Mouse (Mus musculus) kidney, embryonic 14.5 days (tissue): Measurements from ENCODE around the gene Ephb1. TPM values are rescaled to one million over a fixed set of nuclear protein-coding genes. Genes with fewer than 3 reads are reported as not detected.

Experiments
- ATAC-seq: fragments of 200-750 bp; cut with Nextera tagmentation; 2 replicates; pipeline ENCODE4 v1.8.0; 2017; ENCODE audit warnings: moderate number of reproducible peaks, mild to moderate bottlenecking, moderate TSS enrichment, moderate library complexity; ENCODE audit not compliant: low FRiP score, low TSS enrichment
- H3K27ac ChIP-seq: fragments of 300-500 bp; sonication (generic); 2 replicates; pipeline ENCODE4 v1.5.1; 2014; ENCODE audit warnings: low read depth, mild to moderate bottlenecking, low read length, moderate library complexity, mixed read lengths
- H3K27me3 ChIP-seq: fragments of 300-500 bp; sonication (generic); 2 replicates; pipeline ENCODE4 v1.6.1; 2014; ENCODE audit warnings: mild to moderate bottlenecking, low read length; ENCODE audit not compliant: control insufficient read depth, insufficient read depth
- H3K36me3 ChIP-seq: fragments of 300-500 bp; sonication (generic); 2 replicates; pipeline ENCODE4 v1.6.1; 2014; ENCODE audit warnings: low read length, mixed read lengths; ENCODE audit not compliant: control insufficient read depth, insufficient read depth
- H3K4me1 ChIP-seq: fragments of 300-500 bp; sonication (generic); 2 replicates; pipeline ENCODE4 v1.6.1; 2014; ENCODE audit warnings: low read length, mixed read lengths; ENCODE audit not compliant: control insufficient read depth, insufficient read depth
- H3K4me2 ChIP-seq: fragments of 300-500 bp; sonication (generic); replicated peaks from 2 replicates; pipeline ENCODE4 v1.6.1; 2014; ENCODE audit warnings: low read depth, mild to moderate bottlenecking, low read length
- H3K4me3 ChIP-seq: fragments of 300-500 bp; sonication (generic); 2 replicates; pipeline ENCODE4 v1.5.1; 2014; ENCODE audit warnings: mild to moderate bottlenecking, low read length
- H3K9ac ChIP-seq: fragments of 300-500 bp; sonication (generic); 2 replicates; pipeline ENCODE4 v1.6.1; 2014; ENCODE audit warnings: low read depth, mild to moderate bottlenecking, low read length, moderate library complexity
- H3K9me3 ChIP-seq: fragments of 300-500 bp; sonication (generic); 2 replicates; pipeline ENCODE4 v1.6.1; 2016; ENCODE audit warnings: low read length; ENCODE audit not compliant: control insufficient read depth
- WGBS: fragments of 180-500 bp; shearing (Covaris S2); extraction: QIAGEN DNeasy Blood & Tissue Kit; methylation state at CpG from one replicate; pipeline ENCODE4 v1.1.7; 2014; 5-methylcytosine and 5-hydroxymethylcytosine counted together
- polyA plus RNA-seq: library from polyadenylated mRNA; unstranded; fragments of >200 nt; fragmentation: Nextera tagmentation; extraction: Ambion mirVana; gene quantifications from 2 replicates; pipeline ENCODE4 v1.2.1, GENCODE M21; 2014

Ephb1 gene
- polyA plus RNA-seq, 1 experiment from 2014 or later, result 4.9 TPM

DNA sequence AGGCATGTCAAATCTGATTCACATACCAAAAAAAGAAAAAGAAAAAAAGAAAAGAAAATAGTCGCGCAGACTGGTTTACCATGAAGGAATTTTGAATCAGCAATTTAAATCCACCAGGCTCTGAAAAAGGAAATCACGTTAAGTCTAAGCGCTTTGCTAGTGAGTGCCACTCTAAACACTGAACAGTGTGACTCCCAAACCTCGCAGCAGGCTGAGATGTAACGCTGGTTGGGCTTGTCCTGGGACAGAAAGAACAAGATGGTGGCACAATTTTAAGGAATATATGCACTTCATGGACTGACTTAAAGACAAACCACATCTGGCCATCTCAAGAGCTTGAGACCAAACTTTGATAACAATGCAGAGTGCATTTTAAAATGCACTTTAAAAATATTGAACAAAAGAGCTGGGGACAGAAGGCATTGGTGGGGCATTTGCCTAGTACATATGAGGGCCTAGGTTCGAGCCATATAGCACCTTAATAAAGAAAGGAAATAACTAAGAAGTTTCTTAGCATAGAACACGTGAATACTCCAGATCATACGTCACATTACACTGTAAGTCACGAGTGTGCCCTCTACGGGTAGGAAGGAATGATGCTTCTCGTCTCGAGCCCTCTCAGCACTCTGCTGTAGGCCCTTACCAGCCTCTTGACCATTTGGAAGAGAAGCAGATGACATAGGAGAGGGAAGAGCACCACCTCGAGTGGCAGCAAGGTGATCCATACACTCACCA, 16.7 kb upstream of the Ephb1 start:
- Histone ChIP-seq H3K4me3 (no peak overlapping the region), H3K27me3 (no peaks in the 10 kb centered on the region), H3K9ac (no peak overlapping the region), H3K4me2 (no peak overlapping the region), H3K27ac (no peak overlapping the region), H3K4me1 (no peaks in the 10 kb centered on the region), H3K9me3 (no peaks in the 10 kb centered on the region), H3K36me3 (no peaks in the 10 kb centered on the region)
- ATAC-seq, result no peak
- WGBS, result 61% methylated on average over 14 of the region's 14 CpGs

DNA sequence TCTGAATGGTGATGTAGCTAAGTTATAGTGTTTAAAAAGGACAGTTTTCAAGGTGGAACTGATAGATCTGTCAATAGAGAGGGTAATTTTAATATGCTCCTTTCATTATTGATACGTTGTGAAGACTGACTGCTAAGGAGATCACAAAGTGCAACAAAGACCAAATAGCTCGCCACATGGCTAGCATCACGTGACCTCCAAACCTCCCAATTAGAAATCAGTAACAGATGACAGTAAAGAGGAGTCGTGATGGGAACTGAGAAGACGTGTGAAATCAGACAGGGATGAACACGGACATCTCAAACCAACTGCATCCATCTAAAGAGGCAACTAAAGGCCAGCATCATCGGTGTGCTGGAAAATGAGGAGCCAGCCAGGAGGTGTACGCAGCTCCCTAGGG, 15.6 kb upstream of the Ephb1 start:
- H3K27ac ChIP-seq, result no peak overlapping the region
- no peaks in the 10 kb centered on the region for H3K4me1 ChIP-seq
- no peak overlapping the region for H3K9ac ChIP-seq
- H3K9me3 ChIP-seq, result no peaks in the 10 kb centered on the region
- H3K4me2 ChIP-seq, result no peak overlapping the region
- no peak for ATAC-seq
- H3K27me3 ChIP-seq, result no peaks in the 10 kb centered on the region
- no peak overlapping the region for H3K4me3 ChIP-seq
- 75% methylated on average over 8 of the region's 8 CpGs for WGBS
- no peaks in the 10 kb centered on the region for H3K36me3 ChIP-seq

DNA sequence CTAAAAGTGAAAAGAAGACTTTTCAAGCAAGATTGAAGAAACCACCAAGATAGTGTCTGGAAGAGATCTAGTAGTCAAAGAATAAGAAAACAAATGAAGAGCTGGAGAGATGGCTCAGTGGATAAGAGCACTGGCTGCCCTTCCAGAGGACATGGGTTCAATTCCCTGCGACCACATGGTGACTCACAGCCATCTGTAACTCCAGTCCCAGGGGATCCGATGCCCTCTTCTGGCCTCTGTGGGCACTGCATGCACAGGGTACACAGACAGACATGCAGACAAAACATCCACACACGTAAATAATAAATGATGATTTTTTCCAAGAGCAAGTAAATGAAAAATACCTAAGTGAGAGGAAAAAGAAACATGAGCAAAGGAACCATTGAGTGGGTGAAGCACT, 14.6 kb upstream of the Ephb1 start:
- Histone ChIP-seq H3K4me2 (no peak overlapping the region), H3K36me3 (no peaks in the 10 kb centered on the region), H3K9me3 (no peaks in the 10 kb centered on the region), H3K9ac (no peak overlapping the region), H3K27me3 (no peaks in the 10 kb centered on the region), H3K4me1 (no peaks in the 10 kb centered on the region), H3K27ac (no peak overlapping the region), H3K4me3 (no peak overlapping the region)
- 79% methylated on average over 3 of the region's 3 CpGs for WGBS
- no peak for ATAC-seq

DNA sequence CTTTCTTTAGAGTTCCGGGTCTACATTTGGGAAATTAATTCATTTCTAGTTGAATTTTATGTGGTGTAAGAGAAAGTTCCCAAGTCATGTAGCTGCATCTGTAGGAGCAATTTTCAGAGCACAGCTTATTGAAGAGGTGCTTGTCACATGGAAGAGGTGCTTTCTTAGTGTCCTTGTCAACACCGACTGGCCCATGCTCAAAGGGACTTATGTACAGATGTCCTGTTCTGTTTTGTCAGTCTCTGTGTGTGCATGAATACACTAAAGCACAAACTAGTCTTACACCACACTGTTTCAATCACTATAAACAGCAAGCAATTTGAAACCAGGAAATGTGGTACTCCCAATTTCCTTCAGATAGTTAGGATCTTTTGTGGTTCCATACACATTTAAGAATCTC, 13.3 kb upstream of the Ephb1 start:
- no peak for ATAC-seq
- no peaks in the 10 kb centered on the region for H3K27me3 ChIP-seq
- no peaks in the 10 kb centered on the region for H3K9me3 ChIP-seq
- no peaks in the 10 kb centered on the region for H3K36me3 ChIP-seq
- H3K4me1 ChIP-seq, result no peaks in the 10 kb centered on the region
- no peak overlapping the region for H3K4me3 ChIP-seq
- no peak overlapping the region for H3K27ac ChIP-seq
- H3K9ac ChIP-seq, result no peak overlapping the region
- WGBS, result 95% methylated on average over 2 of the region's 2 CpGs
- H3K4me2 ChIP-seq, result no peak overlapping the region

DNA sequence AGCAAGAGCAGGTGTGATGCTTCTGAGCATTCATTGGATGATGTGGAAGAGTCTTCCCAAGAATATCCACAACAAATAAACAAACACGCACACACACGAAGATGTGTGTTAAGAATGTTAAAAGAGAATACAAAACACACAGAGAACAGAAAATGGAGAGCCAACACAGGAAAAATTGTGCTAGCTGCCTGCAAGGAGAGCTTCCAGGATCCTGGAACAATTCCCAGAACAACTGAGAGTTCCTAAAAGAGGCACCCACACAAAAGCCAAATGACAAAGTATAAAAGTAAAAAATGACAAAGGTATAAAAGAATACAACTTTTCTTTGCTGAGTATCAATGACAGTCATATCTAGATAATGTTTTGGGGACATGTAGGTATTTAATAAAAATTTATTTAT, 11.0 kb upstream of the Ephb1 start:
- 86% methylated on average over 2 of the region's 2 CpGs for WGBS
- Histone ChIP-seq H3K4me1 (no peaks in the 10 kb centered on the region), H3K4me2 (no peak overlapping the region), H3K4me3 (no peak overlapping the region), H3K36me3 (no peaks in the 10 kb centered on the region), H3K9me3 (no peaks in the 10 kb centered on the region), H3K27me3 (no peaks in the 10 kb centered on the region), H3K27ac (no peak overlapping the region), H3K9ac (no peak overlapping the region)
- no peak for ATAC-seq

DNA sequence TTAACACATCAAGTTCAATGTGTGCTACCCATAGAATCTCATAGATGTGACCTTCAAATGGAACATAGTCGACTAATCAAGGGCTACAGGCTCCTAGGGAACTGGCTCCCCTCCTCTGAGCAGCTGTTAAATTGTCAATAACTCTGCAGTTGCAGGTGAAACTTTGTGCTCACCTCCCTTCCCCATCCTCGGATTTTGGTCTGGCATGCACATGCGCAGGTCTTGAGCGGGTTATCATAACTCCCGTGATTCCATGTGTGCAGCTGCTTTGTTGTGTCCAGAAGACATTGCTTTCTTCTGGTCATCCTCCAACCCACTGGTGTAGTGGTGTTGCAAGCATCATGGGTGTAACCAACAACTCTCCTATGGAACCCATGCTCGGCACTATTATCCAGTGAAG, 4.8 kb upstream of the Ephb1 start:
- peaks cover 16% of the 10 kb centered on the region for H3K27me3 ChIP-seq
- no peaks in the 10 kb centered on the region for H3K36me3 ChIP-seq
- WGBS, result 93% methylated on average over 6 of the region's 6 CpGs
- H3K9me3 ChIP-seq, result no peaks in the 10 kb centered on the region
- no peak overlapping the region for H3K27ac ChIP-seq
- H3K4me3 ChIP-seq, result no peak overlapping the region
- ATAC-seq, result no peak
- H3K4me1 ChIP-seq, result no peaks in the 10 kb centered on the region
- no peak overlapping the region for H3K9ac ChIP-seq
- H3K4me2 ChIP-seq, result no peak overlapping the region

DNA sequence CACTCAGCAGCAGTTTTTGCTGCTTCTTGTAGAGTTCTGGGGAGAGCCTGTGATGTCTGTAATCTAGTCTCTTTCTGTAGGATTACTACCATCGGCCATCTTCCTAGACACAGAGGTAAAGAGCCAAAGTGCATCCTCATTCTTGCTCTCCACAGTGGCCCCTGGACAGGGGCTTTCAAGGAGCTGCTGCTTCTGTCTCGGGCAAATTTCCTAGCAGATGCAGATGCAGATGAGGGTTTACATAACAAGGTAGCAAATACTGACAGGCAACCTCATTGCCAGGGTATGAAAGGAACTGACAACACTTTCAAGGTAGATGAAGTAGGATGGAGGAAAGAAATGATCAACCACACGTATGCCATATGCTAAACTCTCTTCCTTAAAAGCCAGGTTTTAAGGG, 4.2 kb upstream of the Ephb1 start:
- ATAC-seq, result no peak
- no peaks in the 10 kb centered on the region for H3K9me3 ChIP-seq
- no peak overlapping the region for H3K4me3 ChIP-seq
- H3K27ac ChIP-seq, result no peak overlapping the region
- no peaks in the 10 kb centered on the region for H3K4me1 ChIP-seq
- 82% methylated on average over 3 of the region's 3 CpGs for WGBS
- peaks cover 22% of the 10 kb centered on the region for H3K27me3 ChIP-seq
- H3K4me2 ChIP-seq, result no peak overlapping the region
- no peak overlapping the region for H3K9ac ChIP-seq
- H3K36me3 ChIP-seq, result no peaks in the 10 kb centered on the region

DNA sequence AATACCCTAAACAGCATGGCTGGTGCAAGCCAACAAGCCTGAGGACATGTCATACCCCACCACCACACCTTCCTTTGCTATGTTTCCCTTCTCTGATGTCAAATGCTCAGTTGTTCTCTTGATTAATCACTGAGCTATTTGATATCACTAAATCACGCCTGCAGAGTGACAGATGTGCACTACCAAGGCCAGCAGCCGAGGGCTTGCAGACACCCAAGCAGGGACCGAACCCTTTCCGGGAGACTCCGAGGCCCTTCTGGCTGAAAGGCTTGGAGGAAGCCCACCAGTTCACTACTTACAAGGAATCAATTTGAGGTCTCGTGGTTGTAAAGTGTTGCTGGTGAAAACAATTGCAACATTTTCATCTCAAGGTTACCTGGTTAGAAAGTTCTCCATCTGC, 3.5 kb upstream of the Ephb1 start:
- Histone ChIP-seq H3K4me2 (no peak overlapping the region), H3K4me3 (no peak overlapping the region), H3K9ac (no peak overlapping the region), H3K27ac (no peak overlapping the region), H3K9me3 (no peaks in the 10 kb centered on the region), H3K27me3 (peaks cover 29% of the 10 kb centered on the region), H3K4me1 (peaks cover 2% of the 10 kb centered on the region; the same call in 1 of the 2 replicates), H3K36me3 (no peaks in the 10 kb centered on the region)
- 74% methylated on average over 6 of the region's 6 CpGs for WGBS
- ATAC-seq, result no peak

DNA sequence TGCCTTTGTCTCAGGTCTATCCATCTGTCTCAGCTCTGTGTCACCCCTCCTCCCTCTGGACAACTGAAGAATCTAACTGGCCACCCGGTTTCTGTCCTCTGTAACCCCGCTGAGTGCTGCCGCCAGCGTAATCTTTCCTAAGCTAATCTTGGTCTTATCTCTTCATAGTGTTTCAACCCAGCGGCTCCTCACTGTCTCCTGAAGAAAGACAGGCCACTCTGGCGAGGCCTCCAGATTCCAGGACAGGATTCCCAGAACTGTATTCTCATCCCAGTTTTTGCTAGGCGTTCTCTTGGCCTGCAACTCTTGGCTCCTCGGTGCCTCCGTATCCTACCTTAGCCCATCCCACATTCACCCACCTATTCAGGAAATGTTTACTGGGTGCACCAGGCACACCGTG, 2.0 kb upstream of the Ephb1 start:
- WGBS, result 80% methylated on average over 10 of the region's 10 CpGs

More for the DNA sequence above, 2.0 kb upstream of the Ephb1 start:
- H3K4me1 ChIP-seq, result peaks cover 3% of the 10 kb centered on the region; the same call in 1 of the 2 replicates
- no peaks in the 10 kb centered on the region for H3K36me3 ChIP-seq
- H3K27me3 ChIP-seq, result peaks cover 44% of the 10 kb centered on the region
- no peaks in the 10 kb centered on the region for H3K9me3 ChIP-seq
- no peak overlapping the region for H3K9ac ChIP-seq
- H3K4me2 ChIP-seq, result no peak overlapping the region
- H3K4me3 ChIP-seq, result no peak overlapping the region
- no peak overlapping the region for H3K27ac ChIP-seq
- no peak for ATAC-seq
